Comparison of ENCODE assay signal across 23 mouse cellular contexts in the genomic region with DNA sequence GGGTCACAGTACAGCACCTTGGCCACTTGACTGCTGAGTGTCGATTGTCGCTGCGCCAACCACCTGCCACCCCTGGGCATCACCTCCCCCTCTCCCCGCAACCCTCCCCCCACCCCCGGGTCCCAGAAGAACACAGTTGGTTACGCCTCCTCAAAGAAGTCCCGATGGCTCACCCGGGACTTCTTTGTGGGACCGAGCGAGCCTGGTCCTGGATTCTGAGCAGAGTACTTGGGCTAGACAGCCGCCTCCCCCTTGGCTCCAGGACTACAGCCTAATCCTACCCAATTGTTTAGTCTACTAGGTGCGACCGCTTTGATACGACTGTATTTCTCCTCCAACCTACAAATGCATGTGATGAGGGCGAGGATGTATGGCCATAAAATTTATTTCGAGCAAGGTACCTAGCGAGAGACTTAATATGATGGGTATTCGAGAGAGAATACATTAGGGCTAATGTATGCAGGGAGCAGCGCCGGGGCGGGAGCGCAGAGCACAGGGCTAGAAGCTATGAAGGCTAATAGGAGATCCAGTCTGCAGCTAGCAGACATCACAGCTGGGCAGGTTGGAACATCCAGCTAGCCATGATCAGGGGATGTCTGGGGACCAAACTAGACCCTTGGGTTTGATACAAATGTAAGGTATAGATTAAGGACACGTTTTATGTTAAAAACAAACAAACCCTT. TPM values are rescaled to one million over a fixed set of nuclear protein-coding genes. Genes with fewer than 3 reads are reported as not detected.
A peak's percentile ranks its signal among the peaks of the same experiment; 100 is the strongest.
DNase-seq lines count a peak whose midpoint lies in the region; ATAC-seq lines count a peak whose summit lies in the region.
"Had no signal": no experiment of that assay in that cellular context is flagged by ENCODE, and none has a peak within 500 bp of the region (broad histone marks: within the 10 kb centered on the region; RNA-seq: fewer than 3 reads in every experiment).

No protein-coding gene starts in this region.

- H3K27me3 ChIP-seq in forebrain, embryonic 12.5 days = peaks cover 96% of the 10 kb centered on the region
- peaks cover 78% of the 10 kb centered on the region for H3K27me3 ChIP-seq in forebrain, embryonic 15.5 days
- H3K27me3 ChIP-seq in hindbrain, embryonic 16.5 days (replicated peaks; ENCODE audit: control insufficient read depth, insufficient read depth, low read length) = peaks cover 51% of the 10 kb centered on the region
- H3K27me3 ChIP-seq in midbrain, embryonic 16.5 days (ENCODE audit: control insufficient read depth, insufficient read depth, low read depth, low read length) = peaks cover 80% of the 10 kb centered on the region

- H3K27ac ChIP-seq in forebrain, embryonic 12.5 days = no peak overlapping the region
- no peak overlapping the region for H3K27ac ChIP-seq in forebrain, embryonic 15.5 days (replicated peaks)
- no peak overlapping the region for H3K27ac ChIP-seq in hindbrain, embryonic 16.5 days (ENCODE audit: low read depth, low read length)
- H3K27ac ChIP-seq in midbrain, embryonic 16.5 days (ENCODE audit: low read length) = no peak overlapping the region
- H3K27ac ChIP-seq: gastrocnemius, adult 2 months; heart, embryonic 13.5 days; limb, embryonic 15.5 days had no signal

- no peak overlapping the region for H3K9ac ChIP-seq in forebrain, embryonic 12.5 days
- H3K9ac ChIP-seq in forebrain, embryonic 15.5 days (replicated peaks) = no peak overlapping the region
- H3K9ac ChIP-seq in hindbrain, embryonic 16.5 days (ENCODE audit: low read depth, low read length) = no peak overlapping the region
- 0 out of 2 replicates have a peak overlapping the region, but pooled peaks have one; percentile 20 for H3K9ac ChIP-seq in midbrain, embryonic 16.5 days (ENCODE audit: low read depth, low read length)
- H3K9ac ChIP-seq: heart, embryonic 13.5 days; limb, embryonic 15.5 days had no signal

- peak overlapping the region; percentile 39 for H3K4me2 ChIP-seq in forebrain, embryonic 12.5 days
- H3K4me2 ChIP-seq in forebrain, embryonic 15.5 days (replicated peaks) = peak overlapping the region; percentile 24
- H3K4me2 ChIP-seq in hindbrain, embryonic 16.5 days (ENCODE audit: low read length) = peak overlapping the region; percentile 20
- H3K4me2 ChIP-seq in midbrain, embryonic 16.5 days (ENCODE audit: low read length) = peak overlapping the region; percentile 52
- H3K4me2 ChIP-seq: heart, embryonic 13.5 days; limb, embryonic 15.5 days had no signal

- H3K4me1 ChIP-seq in forebrain, embryonic 12.5 days = peaks cover 7% of the 10 kb centered on the region; the same call in 1 of the 2 replicates
- H3K4me1 ChIP-seq in forebrain, embryonic 15.5 days = peaks cover 9% of the 10 kb centered on the region
- H3K4me1 ChIP-seq in hindbrain, embryonic 16.5 days (ENCODE audit: control insufficient read depth, insufficient read depth, low read depth, low read length) = peaks cover 3% of the 10 kb centered on the region
- H3K4me1 ChIP-seq in midbrain, embryonic 16.5 days (ENCODE audit: control insufficient read depth, insufficient read depth, low read length) = peaks cover 8% of the 10 kb centered on the region
- H3K4me1 ChIP-seq: heart, embryonic 13.5 days; limb, embryonic 15.5 days; megakaryocyte, embryonic 14.5 days had no signal

- no peaks in the 10 kb centered on the region for H3K9me3 ChIP-seq in forebrain, embryonic 12.5 days
- H3K9me3 ChIP-seq in forebrain, embryonic 15.5 days = no peaks in the 10 kb centered on the region
- no peaks in the 10 kb centered on the region for H3K9me3 ChIP-seq in hindbrain, embryonic 16.5 days (ENCODE audit: control insufficient read depth, low read length)
- no peaks in the 10 kb centered on the region; the same call in 1 of the 2 replicates for H3K9me3 ChIP-seq in midbrain, embryonic 16.5 days (replicated peaks; ENCODE audit: control insufficient read depth, low read length, poor library complexity, severe bottlenecking)
- H3K9me3 ChIP-seq: G1E; heart, embryonic 13.5 days; limb, embryonic 15.5 days had no signal

- DNase-seq in frontal cortex, postnatal 36 days (ENCODE audit: low spot score in 2 of 2) = no peak
- DNase-seq in adrenal gland, postnatal 36 days = no peak
- DNase-seq in kidney, adult 11 months = no peak
- no peak for DNase-seq in frontal cortex, postnatal 14 days (ENCODE audit: low spot score in 2 of 2)
- DNase-seq: cerebellum, postnatal 14 days; gastrocnemius, adult 2 months; heart, postnatal 4 days; kidney, adult 18-20 months; kidney, postnatal 36 days; lung, postnatal 14 days had no signal

- H3K4me3 ChIP-seq in forebrain, embryonic 12.5 days (replicated peaks) = 0 out of 2 replicates have a peak overlapping the region, but pooled peaks have one; percentile 15
- peak overlapping the region; percentile 4; the same call in 1 of the 2 replicates for H3K4me3 ChIP-seq in forebrain, embryonic 15.5 days
- no peak overlapping the region for H3K4me3 ChIP-seq in hindbrain, embryonic 16.5 days (ENCODE audit: low read length)
- peak overlapping the region; percentile 19; the same call in 1 of the 2 replicates for H3K4me3 ChIP-seq in midbrain, embryonic 16.5 days (ENCODE audit: low read depth, low read length)
- H3K4me3 ChIP-seq: erythroblast, embryonic 14.5 days; gastrocnemius, adult 2 months; heart, embryonic 13.5 days; limb, embryonic 15.5 days; megakaryocyte, embryonic 14.5 days had no signal

- WGBS in forebrain, embryonic 12.5 days = 2% methylated on average over 23 of the region's 23 CpGs
- under 1% methylated on average over 23 of the region's 23 CpGs for WGBS in forebrain, embryonic 15.5 days
- 2% methylated on average over 23 of the region's 23 CpGs for WGBS in hindbrain, embryonic 16.5 days
- under 1% methylated on average over 22 of the region's 23 CpGs for WGBS in midbrain, embryonic 16.5 days

- ATAC-seq in forebrain, embryonic 12.5 days (ENCODE audit: low FRiP score) = no peak
- ATAC-seq in forebrain, embryonic 15.5 days (replicated peaks) = 0 out of 2 replicates have a peak, but pooled peaks have one; percentile 35
- ATAC-seq in hindbrain, embryonic 16.5 days = no peak
- 0 out of 2 replicates have a peak, but pooled peaks have one; percentile 48 for ATAC-seq in midbrain, embryonic 16.5 days

- H3K36me3 ChIP-seq in forebrain, embryonic 12.5 days (replicated peaks) = no peaks in the 10 kb centered on the region
- H3K36me3 ChIP-seq in forebrain, embryonic 15.5 days = no peaks in the 10 kb centered on the region
- no peaks in the 10 kb centered on the region for H3K36me3 ChIP-seq in hindbrain, embryonic 16.5 days (ENCODE audit: control insufficient read depth, insufficient read depth, low read length)
- no peaks in the 10 kb centered on the region for H3K36me3 ChIP-seq in midbrain, embryonic 16.5 days (ENCODE audit: control insufficient read depth, insufficient read depth, low read length)
- H3K36me3 ChIP-seq: G1E; heart, embryonic 13.5 days; limb, embryonic 15.5 days had no signal

RNA-seq across cellular contexts. Expression of a gene that starts 22.2 kb away (rescaled TPM):
- polyA plus RNA-seq in forebrain, embryonic 12.5 days (2016; fragmentation: Nextera tagmentation; extraction: Ambion mirVana) = 0.14 TPM in 2 replicates
- 0.33 TPM in 1 of 2 replicates, not detected in the other for polyA plus RNA-seq in forebrain, embryonic 15.5 days (2015; fragmentation: Nextera tagmentation; extraction: Ambion mirVana)
- polyA plus RNA-seq in hindbrain, embryonic 16.5 days (2015; fragmentation: Nextera tagmentation; extraction: Ambion mirVana) = 1.7 and 2.3 TPM in 2 replicates
- 0.63 and 1.6 TPM in 2 replicates for polyA plus RNA-seq in midbrain, embryonic 16.5 days (2015; fragmentation: Nextera tagmentation; extraction: Ambion mirVana)
- total RNA-seq in adrenal gland, postnatal 36 days (2021) = not detected
- total RNA-seq: gastrocnemius, adult 2 months; granulocyte monocyte progenitor cell, adult 5-6 weeks; heart, postnatal 4 days; layer of hippocampus, postnatal 10 days; left cerebral cortex, postnatal 14 days had no signal
- polyA plus RNA-seq: erythroblast, embryonic 14.5 days; G1E; heart, embryonic 13.5 days; liver, embryonic 16.5 days had no signal

Comparison
In these comparisons a context has a peak if more than half of its experiments do, and no peak if none do; other contexts are left out.
1. ATAC-seq: peak in forebrain, embryonic 15.5 days (single experiment) and midbrain, embryonic 16.5 days (single experiment); none in forebrain, embryonic 12.5 days (single experiment) and hindbrain, embryonic 16.5 days (single experiment).
2. Peak in every context shown above with its lines, with median percentiles within 50 percentile points of each other: H3K4me2 ChIP-seq.